Mouse (Mus musculus) midbrain, embryonic 14.5 days (tissue): ENCODE results near the gene Rnf114. TPM values are rescaled to one million over a fixed set of nuclear protein-coding genes. Genes with fewer than 3 reads are reported as not detected.

Experiments
- ATAC-seq: fragments of 200-750 bp; cut with Nextera tagmentation; 2 replicates; pipeline ENCODE4 v1.8.0; 2017; ENCODE audit warnings: moderate number of reproducible peaks, moderate library complexity; ENCODE audit not compliant: low FRiP score, low TSS enrichment
- DNase-seq: peaks from one replicate; pipeline ENCODE4 v3.0.0-alpha.2; 2015
- H3K27ac ChIP-seq: fragments of 300-500 bp; sonication (generic); replicated peaks from 2 replicates; pipeline ENCODE4 v1.5.1; 2014; ENCODE audit warnings: mild to moderate bottlenecking, low read depth, low read length, moderate library complexity
- H3K27me3 ChIP-seq: fragments of 300-500 bp; sonication (generic); 2 replicates; pipeline ENCODE4 v1.6.1; 2014; ENCODE audit warnings: low read length, control low read depth, mixed read lengths; ENCODE audit not compliant: control insufficient read depth, insufficient read depth
- H3K36me3 ChIP-seq: fragments of 300-500 bp; sonication (generic); 2 replicates; pipeline ENCODE4 v1.6.1; 2014; ENCODE audit warnings: low read length, control low read depth; ENCODE audit not compliant: control insufficient read depth, insufficient read depth
- H3K4me1 ChIP-seq: fragments of 300-500 bp; sonication (generic); 2 replicates; pipeline ENCODE4 v1.6.1; 2014; ENCODE audit warnings: mild to moderate bottlenecking, antibody characterized with exemption, low read length, control low read depth; ENCODE audit not compliant: control insufficient read depth, insufficient read depth
- H3K4me2 ChIP-seq: fragments of 300-500 bp; sonication (generic); 2 replicates; pipeline ENCODE4 v1.6.1; 2014; ENCODE audit warnings: mild to moderate bottlenecking, low read length, moderate library complexity
- H3K4me3 ChIP-seq: fragments of 300-500 bp; sonication (generic); replicated peaks from 2 replicates; pipeline ENCODE4 v1.5.1; 2014; ENCODE audit warnings: low read depth, low read length
- H3K9ac ChIP-seq: fragments of 300-500 bp; sonication (generic); replicated peaks from 2 replicates; pipeline ENCODE4 v1.6.1; 2014; ENCODE audit warnings: mild to moderate bottlenecking, low read length, moderate library complexity
- H3K9me3 ChIP-seq: fragments of 300-500 bp; sonication (generic); 2 replicates; pipeline ENCODE4 v1.6.1; 2016; ENCODE audit warnings: low read length, control low read depth, mixed read lengths; ENCODE audit not compliant: control insufficient read depth
- WGBS: fragments of 180-500 bp; shearing (Covaris S2); extraction: QIAGEN DNeasy Blood & Tissue Kit; methylation state at CpG from one replicate; pipeline ENCODE4 v1.1.7; 2014; 5-methylcytosine and 5-hydroxymethylcytosine counted together
- polyA plus RNA-seq: library from polyadenylated mRNA; unstranded; fragments of >200 nt; fragmentation: Nextera tagmentation; extraction: Ambion mirVana; gene quantifications from 2 replicates; pipeline ENCODE4 v1.2.1, GENCODE M21; 2014

The Rnf114 gene
- polyA plus RNA-seq, 1 experiment from 2014 or later, result 146 TPM

DNA sequence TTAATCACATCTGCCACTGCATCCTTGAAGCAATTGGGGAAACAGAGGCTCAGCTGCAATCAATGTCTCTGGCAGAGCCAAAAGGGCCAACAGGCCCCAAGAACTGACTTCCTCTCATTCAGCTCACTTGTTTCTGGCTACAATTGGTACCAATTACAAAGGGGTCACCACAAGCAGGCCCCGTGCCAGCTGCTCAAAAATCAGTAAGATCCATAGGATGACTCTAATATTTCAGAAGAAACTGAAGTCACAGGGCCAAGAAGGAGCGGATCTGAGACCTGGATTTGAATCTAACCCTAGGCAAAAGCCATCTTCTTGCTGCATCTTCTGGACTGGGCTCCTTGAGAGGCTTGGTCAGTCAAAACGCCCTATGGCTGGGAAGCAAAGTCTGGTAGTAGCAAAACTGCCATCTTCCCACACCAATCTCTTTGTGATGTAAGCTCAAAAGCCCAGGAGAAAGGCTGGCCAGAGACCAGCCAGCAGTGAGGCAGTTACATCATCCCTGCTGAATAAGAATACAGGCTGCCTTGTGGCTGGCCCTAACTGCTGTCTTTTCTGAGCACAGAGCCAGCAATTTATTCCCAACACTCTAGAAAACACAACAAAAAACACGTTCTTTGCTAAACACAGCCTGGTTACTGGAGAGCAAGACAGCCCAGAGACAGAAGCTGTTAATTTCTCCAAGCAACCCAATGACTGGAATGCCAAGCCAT, 1.5 kb upstream of the Rnf114 start:
- H3K9ac ChIP-seq, result peak overlapping the region; percentile 92; the same call in 1 of the 2 replicates
- H3K4me1 ChIP-seq, result peaks cover 16% of the 10 kb centered on the region
- 85% methylated on average over 4 of the region's 4 CpGs for WGBS
- peak; percentile 15 for DNase-seq
- H3K27me3 ChIP-seq, result no peaks in the 10 kb centered on the region
- no peak for ATAC-seq
- H3K9me3 ChIP-seq, result no peaks in the 10 kb centered on the region
- peak overlapping the region; percentile 100; the same call in 1 of the 2 replicates for H3K4me3 ChIP-seq
- H3K4me2 ChIP-seq, result peak overlapping the region; percentile 95
- 0 out of 2 replicates have a peak overlapping the region, but pooled peaks have one; percentile 13 for H3K27ac ChIP-seq
- peaks cover 8% of the 10 kb centered on the region; the same call in 1 of the 2 replicates for H3K36me3 ChIP-seq

DNA sequence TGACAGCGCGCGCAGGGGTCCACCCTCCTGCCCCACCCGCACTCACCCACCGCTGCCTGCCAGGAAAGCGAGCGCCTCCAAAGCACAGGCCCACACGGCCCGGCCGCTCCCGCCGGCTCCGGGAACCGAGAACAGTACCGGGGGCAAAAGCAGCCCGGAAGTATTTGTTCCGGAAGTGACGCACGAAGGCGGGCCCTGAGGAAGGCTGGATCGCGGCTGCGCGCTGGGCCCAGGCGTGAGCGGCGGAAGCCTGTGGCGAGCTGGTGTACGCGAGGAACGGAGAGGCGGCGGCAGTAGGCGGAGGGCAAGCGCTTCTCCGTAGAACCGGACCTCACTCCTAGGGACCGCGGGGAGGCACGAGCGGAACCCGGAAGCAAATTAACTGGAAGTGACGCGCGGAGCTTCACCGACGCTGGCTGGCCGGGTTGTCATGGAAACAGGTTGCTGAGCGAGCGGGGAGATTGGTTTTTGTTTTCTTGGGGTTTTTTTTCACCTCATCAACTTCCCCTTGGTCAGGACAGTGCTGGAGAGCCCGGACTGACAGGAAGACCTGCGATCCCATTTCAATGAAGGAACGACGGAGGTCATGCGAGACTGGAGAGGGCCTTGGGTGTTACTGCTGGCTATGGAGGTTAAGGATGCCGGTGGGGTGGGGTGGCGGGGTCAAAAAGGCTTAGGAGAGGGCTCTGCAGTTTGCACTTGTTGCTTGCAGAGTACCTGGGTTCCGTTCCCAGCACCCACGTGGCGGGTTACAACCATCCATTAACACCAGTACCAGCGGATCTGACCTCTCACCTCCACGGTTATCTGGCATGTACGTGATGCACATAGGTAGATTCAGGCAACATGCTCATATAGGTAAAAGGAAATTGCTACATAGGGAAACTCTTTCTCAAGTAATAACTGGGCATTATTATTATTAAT, 530 bp downstream of the Rnf114 start, which contains the start of gene Spata2:
Gene Spata2, minus strand, starts transcription at position 175 of the 924 bp plus-strand sequence.
- DNase-seq (peak; percentile 95), ATAC-seq (peak; percentile 88)
- peak within 1 kb of the TSS; percentile 92 for H3K9ac ChIP-seq
- H3K36me3 ChIP-seq, result peaks cover 4% of the 10 kb centered on the region; the same call in 1 of the 2 replicates
- H3K27me3 ChIP-seq, result no peaks in the 10 kb centered on the region
- H3K4me3 ChIP-seq, result peak within 1 kb of the TSS; percentile 100
- peak within 1 kb of the TSS; percentile 97 for H3K27ac ChIP-seq
- no peaks in the 10 kb centered on the region for H3K9me3 ChIP-seq
- 2% methylated on average over 63 of the region's 63 CpGs for WGBS
- peaks cover 16% of the 10 kb centered on the region for H3K4me1 ChIP-seq
- peak within 1 kb of the TSS; percentile 95 for H3K4me2 ChIP-seq

DNA sequence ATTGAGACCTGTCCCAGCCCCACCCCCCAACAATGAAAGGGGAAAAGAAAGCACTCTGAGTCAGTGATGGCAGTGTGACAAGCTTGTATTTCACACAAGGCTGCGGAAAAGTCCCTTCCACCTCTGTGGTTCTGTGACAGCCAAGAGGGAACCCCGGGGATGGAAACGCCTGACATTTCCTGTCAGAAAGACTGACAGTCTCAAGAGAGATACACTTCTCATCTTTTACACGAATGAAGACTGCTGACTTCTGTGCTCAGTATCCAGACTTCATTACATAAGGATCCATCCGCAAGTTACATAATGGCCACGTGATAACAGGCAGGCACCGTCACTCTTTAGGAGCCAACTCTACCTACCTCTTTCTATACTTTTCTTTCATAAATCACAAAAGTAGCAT, 4.0 kb downstream of the Rnf114 start:
- no peak overlapping the region for H3K9ac ChIP-seq
- H3K9me3 ChIP-seq, result no peaks in the 10 kb centered on the region
- peaks cover 11% of the 10 kb centered on the region for H3K4me1 ChIP-seq
- no peaks in the 10 kb centered on the region for H3K27me3 ChIP-seq
- DNase-seq, result no peak
- no peak overlapping the region for H3K4me2 ChIP-seq
- no peak overlapping the region for H3K27ac ChIP-seq
- 88% methylated on average over 7 of the region's 7 CpGs for WGBS
- H3K4me3 ChIP-seq, result no peak overlapping the region
- no peaks in the 10 kb centered on the region for H3K36me3 ChIP-seq
- no peak for ATAC-seq

DNA sequence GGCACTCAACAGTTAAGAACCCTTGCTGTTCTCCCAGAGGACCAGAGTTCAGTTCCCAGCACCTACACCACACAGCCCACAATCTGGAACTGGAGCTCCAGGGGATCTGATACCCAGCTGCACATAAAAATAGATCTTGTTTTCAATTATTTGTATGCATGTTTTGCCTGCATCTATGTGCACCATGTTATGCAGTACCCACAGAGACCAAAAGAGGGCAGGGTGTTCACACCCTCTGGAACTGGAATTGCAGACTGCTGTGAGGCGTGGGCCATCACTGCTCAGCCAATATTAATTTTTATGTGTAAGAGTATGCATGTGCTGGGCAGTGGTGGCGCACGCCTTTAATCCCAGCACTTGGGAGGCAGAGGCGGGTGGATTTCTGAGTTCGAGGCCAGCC, 4.8 kb downstream of the Rnf114 start:
- DNase-seq, result peak; percentile 47

DNA sequence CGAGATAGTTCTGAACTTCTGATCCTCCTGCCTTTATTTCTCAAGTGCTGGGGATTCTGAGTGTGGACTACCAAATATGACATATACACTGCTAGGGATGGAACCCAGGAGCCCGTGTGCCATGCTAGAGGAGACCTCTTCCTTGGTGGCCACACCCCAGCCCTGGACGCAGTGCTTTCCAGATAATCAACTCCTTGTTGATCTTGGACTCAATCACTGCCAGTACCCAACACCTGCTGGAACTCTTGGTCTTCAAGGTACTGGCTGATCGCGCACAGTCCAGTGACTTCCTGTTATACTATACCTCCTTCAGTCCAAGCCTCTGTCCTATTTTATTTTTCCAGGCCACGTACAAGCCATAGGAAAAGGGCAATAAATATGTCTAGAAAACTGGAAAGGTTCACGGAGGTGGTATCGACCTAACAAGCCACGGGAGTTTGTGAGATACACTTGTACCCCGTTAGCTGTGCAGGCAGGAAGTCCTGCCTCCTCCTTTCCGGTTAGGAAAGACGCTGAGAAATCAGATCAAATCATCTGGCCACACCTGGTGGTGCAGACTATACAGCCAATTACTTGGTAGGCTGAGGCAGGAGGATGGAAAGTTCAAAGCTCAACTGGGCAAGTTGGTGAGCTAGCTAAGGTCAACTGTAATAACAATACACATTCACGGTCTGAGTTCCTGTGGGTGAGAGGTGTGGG, 10.3 kb downstream of the Rnf114 start:
- Histone ChIP-seq H3K9ac (peak overlapping the region; percentile 93; the same call in 1 of the 2 replicates), H3K4me1 (peaks cover 29% of the 10 kb centered on the region), H3K36me3 (peaks cover 13% of the 10 kb centered on the region), H3K4me3 (peak overlapping the region; percentile 98), H3K27ac (peak overlapping the region; percentile 90; the same call in 1 of the 2 replicates), H3K9me3 (no peaks in the 10 kb centered on the region), H3K27me3 (no peaks in the 10 kb centered on the region), H3K4me2 (peak overlapping the region; percentile 91)
- 53% methylated on average over 13 of the region's 13 CpGs for WGBS
- no peak for DNase-seq
- peak; percentile 28; the same call in 1 of the 2 replicates for ATAC-seq

More for the DNA sequence above, 4.8 kb downstream of the Rnf114 start:
- Histone ChIP-seq H3K9ac (no peak overlapping the region), H3K4me3 (no peak overlapping the region), H3K36me3 (no peaks in the 10 kb centered on the region), H3K9me3 (no peaks in the 10 kb centered on the region), H3K27ac (no peak overlapping the region), H3K27me3 (no peaks in the 10 kb centered on the region), H3K4me2 (no peak overlapping the region), H3K4me1 (peaks cover 5% of the 10 kb centered on the region; the same call in 1 of the 2 replicates)
- no peak for ATAC-seq
- WGBS, result 76% methylated on average over 5 of the region's 5 CpGs

DNA sequence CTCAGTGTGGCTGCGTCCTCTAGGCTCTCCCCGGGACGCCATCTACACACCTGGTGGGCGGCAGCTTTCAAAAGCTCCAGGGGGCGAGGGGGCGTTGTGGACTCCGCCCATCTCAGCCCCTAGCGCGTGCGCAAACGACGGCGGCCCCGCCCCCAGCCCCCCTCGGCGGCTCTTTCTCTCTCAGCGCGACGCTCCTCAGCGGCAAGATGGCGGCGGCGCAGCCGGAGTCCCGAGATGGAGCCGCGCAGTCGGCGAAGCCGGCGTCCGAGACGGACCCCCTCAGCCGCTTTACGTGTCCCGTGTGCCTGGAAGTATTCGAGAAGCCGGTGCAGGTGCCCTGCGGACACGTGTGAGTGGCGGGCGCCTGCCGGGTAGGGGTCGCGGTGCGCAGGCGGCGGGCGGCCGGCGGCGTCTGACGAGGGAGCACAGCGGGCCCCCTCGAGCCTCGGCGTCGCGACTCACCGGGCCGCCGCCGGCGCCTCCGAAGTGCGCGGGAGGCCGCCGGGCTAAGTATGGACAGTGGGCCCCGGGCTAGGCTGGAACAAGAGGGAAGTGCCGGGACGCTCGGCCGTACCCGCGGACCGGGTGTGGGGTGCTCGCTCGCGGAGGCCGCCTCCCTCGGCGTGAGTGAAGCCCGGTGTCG, 10.9 kb downstream of the Rnf114 start:
- Histone ChIP-seq H3K4me2 (peak overlapping the region; percentile 91), H3K4me3 (peak overlapping the region; percentile 98), H3K27me3 (no peaks in the 10 kb centered on the region), H3K9me3 (no peaks in the 10 kb centered on the region), H3K4me1 (peaks cover 29% of the 10 kb centered on the region), H3K27ac (peak overlapping the region; percentile 90), H3K36me3 (peaks cover 18% of the 10 kb centered on the region), H3K9ac (peak overlapping the region; percentile 93)
- under 1% methylated on average over 81 of the region's 85 CpGs for WGBS
- ATAC-seq (peak; percentile 91), DNase-seq (peak; percentile 95)

DNA sequence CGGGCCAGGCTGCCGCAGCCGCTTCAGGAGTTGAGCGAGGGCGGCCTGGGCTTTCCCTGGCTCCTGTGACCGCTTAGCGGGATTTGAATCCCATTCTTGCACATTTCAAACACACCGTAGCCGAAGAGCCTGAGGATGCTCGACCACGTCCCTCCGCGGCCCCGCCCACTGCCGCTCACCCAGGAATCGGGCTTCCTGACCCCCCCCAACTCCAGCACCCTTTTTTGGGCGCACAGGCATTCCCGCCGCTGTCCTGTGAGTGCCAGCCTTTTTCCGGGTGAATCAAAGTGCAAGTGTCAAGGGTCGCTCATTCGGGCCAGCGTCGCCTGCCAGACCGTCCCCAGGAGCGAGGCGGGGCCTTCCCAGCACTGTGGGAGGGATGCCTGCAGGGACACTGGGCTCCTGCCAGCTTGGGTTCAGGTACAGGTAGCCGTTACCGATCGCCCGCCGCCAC, 11.5 kb downstream of the Rnf114 start:
- DNase-seq (no peak), ATAC-seq (0 out of 2 replicates have a peak, but pooled peaks have one; percentile 16)
- 2% methylated on average over 32 of the region's 32 CpGs for WGBS
- Histone ChIP-seq H3K9me3 (no peaks in the 10 kb centered on the region), H3K4me3 (peak overlapping the region; percentile 98), H3K27ac (peak overlapping the region; percentile 90), H3K4me2 (peak overlapping the region; percentile 91), H3K27me3 (no peaks in the 10 kb centered on the region), H3K9ac (peak overlapping the region; percentile 93), H3K36me3 (peaks cover 24% of the 10 kb centered on the region), H3K4me1 (peaks cover 29% of the 10 kb centered on the region)
